In genomic region chr12:24680096-24680491, GRCm38 (mm10) we compare ENCODE assay signal across 8 mouse cellular contexts. TPM values are rescaled to one million over a fixed set of nuclear protein-coding genes. Genes with fewer than 3 reads are reported as not detected.
DNase-seq lines count a peak whose midpoint lies in the region; ATAC-seq and TF ChIP-seq lines count a peak whose summit lies in the region.

No protein-coding gene starts in this region.

- H3K36me3 ChIP-seq in heart, embryonic 13.5 days = no peaks in the 10 kb centered on the region
- H3K36me3 ChIP-seq in kidney, embryonic 16.5 days (ENCODE audit: insufficient read depth, low read length) = no peaks in the 10 kb centered on the region
- H3K36me3 ChIP-seq in lung, postnatal 0 days (ENCODE audit: insufficient read depth, low read length) = no peaks in the 10 kb centered on the region
- H3K36me3 ChIP-seq in stomach, embryonic 15.5 days = no peaks in the 10 kb centered on the region

- H3K4me2 ChIP-seq in heart, embryonic 13.5 days = peak overlapping the region; percentile 94
- H3K4me2 ChIP-seq in kidney, embryonic 16.5 days (replicated peaks; ENCODE audit: low read depth, low read length) = peak overlapping the region; percentile 92
- peak overlapping the region; percentile 84 for H3K4me2 ChIP-seq in lung, postnatal 0 days (replicated peaks; ENCODE audit: low read depth, low read length)
- H3K4me2 ChIP-seq in stomach, embryonic 15.5 days = peak overlapping the region; percentile 97

- no peak overlapping the region for H3K27ac ChIP-seq in heart, embryonic 13.5 days (replicated peaks)
- H3K27ac ChIP-seq in kidney, embryonic 16.5 days (ENCODE audit: low read length) = peak overlapping the region; percentile 86
- H3K27ac ChIP-seq in lung, postnatal 0 days (ENCODE audit: low read length) = no peak overlapping the region
- no peak overlapping the region for H3K27ac ChIP-seq in stomach, embryonic 15.5 days

- H3K4me3 ChIP-seq in heart, embryonic 13.5 days = peak overlapping the region; percentile 65
- peak overlapping the region; percentile 63 for H3K4me3 ChIP-seq in kidney, embryonic 16.5 days (ENCODE audit: low read length)
- peak overlapping the region; percentile 41; the same call in 1 of the 2 replicates for H3K4me3 ChIP-seq in lung, postnatal 0 days (ENCODE audit: low read depth, low read length)
- H3K4me3 ChIP-seq in stomach, embryonic 15.5 days (replicated peaks) = peak overlapping the region; percentile 62

- H3K9ac ChIP-seq in heart, embryonic 13.5 days = peak overlapping the region; percentile 83
- peak overlapping the region; percentile 82 for H3K9ac ChIP-seq in kidney, embryonic 16.5 days (replicated peaks; ENCODE audit: low read length)
- H3K9ac ChIP-seq in lung, postnatal 0 days (replicated peaks; ENCODE audit: low read depth) = no peak overlapping the region
- peak overlapping the region; percentile 51; the same call in 1 of the 2 replicates for H3K9ac ChIP-seq in stomach, embryonic 15.5 days

- TF ChIP-seq CTCF in lung, postnatal 0 days (IDR thresholded peaks at IDR 0.05) = no peak

- ATAC-seq in heart, embryonic 13.5 days (ENCODE audit: extremely low read depth, insufficient number of reproducible peaks, low FRiP score, low TSS enrichment) = no peak
- peak; percentile 0; the same call in 1 of the 2 replicates for ATAC-seq in kidney, embryonic 16.5 days (ENCODE audit: low FRiP score, low TSS enrichment)
- no peak for ATAC-seq in lung, postnatal 0 days
- ATAC-seq in stomach, embryonic 15.5 days (ENCODE audit: insufficient read depth, low FRiP score, low read depth) = no peak

- peaks cover 58% of the 10 kb centered on the region for H3K27me3 ChIP-seq in heart, embryonic 13.5 days (replicated peaks)
- H3K27me3 ChIP-seq in kidney, embryonic 16.5 days (ENCODE audit: insufficient read depth, low read length) = peaks cover 11% of the 10 kb centered on the region; the same call in 1 of the 2 replicates
- 0 out of 2 replicates have a peak, but pooled peaks cover 5% of the 10 kb centered on the region for H3K27me3 ChIP-seq in lung, postnatal 0 days (replicated peaks; ENCODE audit: insufficient read depth, low read length)
- H3K27me3 ChIP-seq in stomach, embryonic 15.5 days (replicated peaks) = 0 out of 2 replicates have a peak, but pooled peaks cover 11% of the 10 kb centered on the region

- no peak for TF ChIP-seq EP300 in lung, postnatal 0 days (IDR thresholded peaks at IDR 0.05)

- peak; percentile 42 for DNase-seq in urinary bladder, postnatal 25 days (ENCODE audit: low spot score)
- no peak for DNase-seq in urinary bladder, postnatal 10 days (ENCODE audit: low spot score)
- DNase-seq in lung, postnatal 0 days (ENCODE audit: low spot score) = peak; percentile 15
- no peak for DNase-seq in cerebellum, adult 18-20 months
- no peak for DNase-seq in thymus, postnatal 36 days

- 20% methylated on average over 9 of the region's 9 CpGs for WGBS in heart, embryonic 13.5 days
- 12% methylated on average over 9 of the region's 9 CpGs for WGBS in kidney, embryonic 16.5 days
- 16% methylated on average over 9 of the region's 9 CpGs for WGBS in lung, postnatal 0 days
- WGBS in stomach, embryonic 15.5 days = 22% methylated on average over 9 of the region's 9 CpGs

- H3K4me1 ChIP-seq in heart, embryonic 13.5 days = peaks cover 32% of the 10 kb centered on the region
- H3K4me1 ChIP-seq in kidney, embryonic 16.5 days (ENCODE audit: insufficient read depth, low read length) = peaks cover 28% of the 10 kb centered on the region
- peaks cover 6% of the 10 kb centered on the region; the same call in 1 of the 2 replicates for H3K4me1 ChIP-seq in lung, postnatal 0 days (ENCODE audit: insufficient read depth, low read depth, low read length)
- peaks cover 31% of the 10 kb centered on the region for H3K4me1 ChIP-seq in stomach, embryonic 15.5 days

- H3K9me3 ChIP-seq in heart, embryonic 13.5 days = no peaks in the 10 kb centered on the region
- H3K9me3 ChIP-seq in kidney, embryonic 16.5 days (ENCODE audit: low read length) = no peaks in the 10 kb centered on the region
- H3K9me3 ChIP-seq in lung, postnatal 0 days (ENCODE audit: low read length) = no peaks in the 10 kb centered on the region
- H3K9me3 ChIP-seq in stomach, embryonic 15.5 days = no peaks in the 10 kb centered on the region

RNA-seq across cellular contexts. Expression of gene Cys1, which starts 1.5 kb away (rescaled TPM):
- 0.56 and 1.2 TPM in 2 replicates for polyA plus RNA-seq in heart, embryonic 13.5 days (2015; fragmentation: Nextera tagmentation; extraction: Ambion mirVana)
- polyA plus RNA-seq in kidney, embryonic 16.5 days (2015; fragmentation: Nextera tagmentation; extraction: Ambion mirVana) = 11.1 and 13.2 TPM in 2 replicates
- 1.7 and 2.3 TPM in 2 replicates for polyA plus RNA-seq in lung, postnatal 0 days (2015; fragmentation: Nextera tagmentation; extraction: Ambion mirVana)
- 2.4 and 3.0 TPM in 2 replicates for polyA plus RNA-seq in stomach, embryonic 15.5 days (2015; fragmentation: Nextera tagmentation; extraction: Ambion mirVana)

RNA-seq across cellular contexts. Expression of gene Rrm2, which starts 27.9 kb away (rescaled TPM):
- polyA plus RNA-seq in heart, embryonic 13.5 days (2015; fragmentation: Nextera tagmentation; extraction: Ambion mirVana) = 248 and 263 TPM in 2 replicates
- 215 and 225 TPM in 2 replicates for polyA plus RNA-seq in kidney, embryonic 16.5 days (2015; fragmentation: Nextera tagmentation; extraction: Ambion mirVana)
- 16.3 and 20.7 TPM in 2 replicates for polyA plus RNA-seq in lung, postnatal 0 days (2015; fragmentation: Nextera tagmentation; extraction: Ambion mirVana)
- 172 and 175 TPM in 2 replicates for polyA plus RNA-seq in stomach, embryonic 15.5 days (2015; fragmentation: Nextera tagmentation; extraction: Ambion mirVana)

RNA-seq across cellular contexts. Expression of gene Klf11, which starts 29.0 kb away (rescaled TPM):
- polyA plus RNA-seq in heart, embryonic 13.5 days (2015; fragmentation: Nextera tagmentation; extraction: Ambion mirVana) = 16.8 and 17.5 TPM in 2 replicates
- 15.6 and 17.0 TPM in 2 replicates for polyA plus RNA-seq in kidney, embryonic 16.5 days (2015; fragmentation: Nextera tagmentation; extraction: Ambion mirVana)
- polyA plus RNA-seq in lung, postnatal 0 days (2015; fragmentation: Nextera tagmentation; extraction: Ambion mirVana) = 22.1 and 26.0 TPM in 2 replicates
- polyA plus RNA-seq in stomach, embryonic 15.5 days (2015; fragmentation: Nextera tagmentation; extraction: Ambion mirVana) = 11.2 and 12.0 TPM in 2 replicates

Comparison
In these comparisons a context has a peak if more than half of its experiments do, and no peak if none do; other contexts are left out.
1. DNase-seq: peak in urinary bladder, postnatal 25 days (single experiment) and lung, postnatal 0 days (single experiment); none in urinary bladder, postnatal 10 days (single experiment), cerebellum, adult 18-20 months (0 of 2) and thymus, postnatal 36 days (0 of 2).
2. Peak in every context shown above with its lines, with median percentiles within 50 percentile points of each other: H3K4me2 ChIP-seq and H3K4me3 ChIP-seq.